ENCODE assay signal across 8 mouse cellular contexts in the genomic region with DNA sequence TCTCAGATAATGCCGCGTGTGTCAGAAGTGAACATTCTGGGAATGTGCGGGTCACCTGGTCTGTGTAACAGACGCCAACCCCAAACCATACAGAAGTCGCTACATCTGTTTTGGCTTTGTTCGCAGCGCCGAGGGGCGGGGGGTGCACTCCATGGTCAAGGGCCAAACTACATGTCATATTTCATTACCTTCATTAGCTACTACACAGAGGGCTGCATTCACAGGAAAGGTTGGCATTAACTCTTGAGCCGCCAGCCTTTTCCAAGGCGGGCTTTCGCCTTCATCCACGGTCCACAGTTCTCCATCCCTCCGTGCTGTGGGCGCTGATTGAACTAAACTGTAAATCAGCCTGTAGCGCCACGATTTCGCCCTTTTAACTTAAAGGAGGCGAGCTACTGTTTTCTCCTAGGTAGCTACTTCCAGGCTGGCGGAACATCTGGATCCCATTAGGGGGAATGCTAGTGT.
DNase-seq lines count a peak whose midpoint lies in the region; ATAC-seq lines count a peak whose summit lies in the region.

No protein-coding gene starts in this region.

- peak overlapping the region; percentile 35; the same call in 1 of the 2 replicates for H3K9ac ChIP-seq in lung, embryonic 16.5 days (ENCODE audit: low read length)
- H3K9ac ChIP-seq in limb, embryonic 13.5 days = no peak overlapping the region

- H3K4me2 ChIP-seq in lung, embryonic 16.5 days (ENCODE audit: low read depth, low read length) = peak overlapping the region; percentile 55
- peak overlapping the region; percentile 61 for H3K4me2 ChIP-seq in limb, embryonic 13.5 days (replicated peaks)

- no peaks in the 10 kb centered on the region for H3K9me3 ChIP-seq in lung, embryonic 16.5 days (ENCODE audit: control insufficient read depth, low read length)
- 0 out of 2 replicates have a peak, but pooled peaks cover 3% of the 10 kb centered on the region for H3K9me3 ChIP-seq in limb, embryonic 13.5 days

- H3K4me1 ChIP-seq in lung, embryonic 16.5 days (replicated peaks; ENCODE audit: control insufficient read depth, insufficient read depth, low read length) = peaks cover 8% of the 10 kb centered on the region; the same call in 1 of the 2 replicates
- H3K4me1 ChIP-seq in limb, embryonic 13.5 days = peaks cover 50% of the 10 kb centered on the region

- 27% methylated on average over 20 of the region's 20 CpGs for WGBS in lung, embryonic 16.5 days
- 4% methylated on average over 20 of the region's 20 CpGs for WGBS in limb, embryonic 13.5 days

- no peaks in the 10 kb centered on the region for H3K36me3 ChIP-seq in lung, embryonic 16.5 days (ENCODE audit: control insufficient read depth, insufficient read depth, low read length)
- no peaks in the 10 kb centered on the region for H3K36me3 ChIP-seq in limb, embryonic 13.5 days

- DNase-seq in adrenal gland, postnatal 10 days = peak; percentile 33
- no peak for DNase-seq in adrenal gland, postnatal 4 days (ENCODE audit: low spot score in 2 of 2)
- no peak for DNase-seq in lung, postnatal 14 days
- no peak for DNase-seq in left cerebral cortex, adult 18-20 months (ENCODE audit: low spot score in 2 of 2)
- no peak for DNase-seq in urinary bladder, postnatal 36 days (ENCODE audit: low spot score in 2 of 2)

- 0 out of 2 replicates have a peak, but pooled peaks have one; percentile 23 for ATAC-seq in lung, embryonic 16.5 days (ENCODE audit: low read depth)
- peak; percentile 86 for ATAC-seq in limb, embryonic 13.5 days (ENCODE audit: low FRiP score, low read depth)
- no peak for ATAC-seq in frontal cortex, adult (ENCODE audit: low TSS enrichment)

- peak overlapping the region; percentile 33 for H3K4me3 ChIP-seq in lung, embryonic 16.5 days (ENCODE audit: low read length)
- peak overlapping the region; percentile 29 for H3K4me3 ChIP-seq in limb, embryonic 13.5 days

- H3K27me3 ChIP-seq in lung, embryonic 16.5 days (ENCODE audit: control insufficient read depth, insufficient read depth, low read depth, low read length) = no peaks in the 10 kb centered on the region
- no peaks in the 10 kb centered on the region for H3K27me3 ChIP-seq in limb, embryonic 13.5 days

- H3K27ac ChIP-seq in lung, embryonic 16.5 days (ENCODE audit: low read length) = no peak overlapping the region
- peak overlapping the region; percentile 83 for H3K27ac ChIP-seq in limb, embryonic 13.5 days
